Mouse (Mus musculus) bone marrow macrophage, adult 2 months (primary cell): ENCODE data around the gene Myf6. TPM values are rescaled to one million over a fixed set of nuclear protein-coding genes. Genes with fewer than 3 reads are reported as not detected.

Source experiments
- H3K27ac ChIP-seq: 2 replicates; pipeline ENCODE4 v1.5.1; 2012; ENCODE audit warnings: low read depth, low read length; ENCODE audit not compliant: insufficient read depth
- H3K4me1 ChIP-seq: 2 replicates; pipeline ENCODE4 v1.6.1; 2012; ENCODE audit warnings: low read length; ENCODE audit not compliant: control insufficient read depth, insufficient read depth
- H3K4me3 ChIP-seq: 2 replicates; pipeline ENCODE4 v1.5.1; 2012; ENCODE audit warnings: mild to moderate bottlenecking, low read length, moderate library complexity; ENCODE audit not compliant: insufficient read depth
- CTCF ChIP-seq: IDR thresholded peaks from 2 replicates; pipeline ENCODE4 v1.5.1; 2012; ENCODE audit warnings: low read depth, mild to moderate bottlenecking, low read length, moderate library complexity
- POLR2A ChIP-seq: IDR thresholded peaks from 2 replicates; pipeline ENCODE4 v1.6.1; 2012; ENCODE audit warnings: mild to moderate bottlenecking, low read depth, low read length, borderline replicate concordance
- polyA plus RNA-seq: library from polyadenylated mRNA; stranded (reverse); fragments of >200 nt; gene quantifications from 2 replicates; pipeline ENCODE4 v1.2.4, GENCODE M21; 2012; ENCODE audit not compliant: missing spikeins, insufficient read depth, insufficient read length

The Myf6 gene
- polyA plus RNA-seq, 1 experiment, result not detected

GRCm38 (mm10) chr10:107493580-107494474 is 710 bp downstream of the Myf6 start:
- TF ChIP-seq POLR2A (no peak), CTCF (no peak)
- no peak overlapping the region for H3K27ac ChIP-seq
- no peaks in the 10 kb centered on the region for H3K4me1 ChIP-seq
- H3K4me3 ChIP-seq, result no peak overlapping the region

GRCm38 (mm10) chr10:107492867-107493579 is 1.5 kb downstream of the Myf6 start:
- TF ChIP-seq CTCF, result no peak
- no peak for TF ChIP-seq POLR2A
- Histone ChIP-seq H3K4me3 (no peak overlapping the region), H3K27ac (no peak overlapping the region), H3K4me1 (no peaks in the 10 kb centered on the region)

GRCm38 (mm10) chr10:107488654-107489315 is 5.8 kb downstream of the Myf6 start:
- Histone ChIP-seq H3K4me3 (no peak overlapping the region), H3K27ac (no peak overlapping the region), H3K4me1 (no peaks in the 10 kb centered on the region)
- TF ChIP-seq CTCF, result no peak
- TF ChIP-seq POLR2A, result no peak

- no peaks in the 10 kb centered on the region for H3K4me1 ChIP-seq
- no peak overlapping the region for H3K4me3 ChIP-seq
- no peak for TF ChIP-seq POLR2A
- TF ChIP-seq CTCF, result no peak
These were observed 7.8 kb downstream of the Myf6 start for GRCm38 (mm10) chr10:107486770-107487169.

GRCm38 (mm10) chr10:107485870-107486269 is 8.7 kb downstream of the Myf6 start, which contains the start of gene Myf5:
TSS of gene Myf5 (minus strand) at chr10:107486134.
- no peak for TF ChIP-seq CTCF
- no peak for TF ChIP-seq POLR2A

More at GRCm38 (mm10) chr10:107486770-107487169, 7.8 kb downstream of the Myf6 start:
- H3K27ac ChIP-seq, result no peak overlapping the region

GRCm38 (mm10) chr10:107484050-107484449 is 10.5 kb downstream of the Myf6 start:
- TF ChIP-seq POLR2A (no peak), CTCF (no peak)
- Histone ChIP-seq H3K4me1 (no peaks in the 10 kb centered on the region), H3K4me3 (no peak overlapping the region), H3K27ac (no peak overlapping the region)

More at GRCm38 (mm10) chr10:107485870-107486269, 8.7 kb downstream of the Myf6 start, which contains the start of gene Myf5:
- Histone ChIP-seq H3K27ac (no peak within 1 kb of the TSS), H3K4me3 (no peak within 1 kb of the TSS), H3K4me1 (no peaks in the 10 kb centered on the region)

- Histone ChIP-seq H3K4me3 (no peak overlapping the region), H3K4me1 (no peaks in the 10 kb centered on the region), H3K27ac (no peak overlapping the region)
- TF ChIP-seq POLR2A (no peak), CTCF (no peak)
These were observed 21.0 kb downstream of the Myf6 start for GRCm38 (mm10) chr10:107473497-107473896.

GRCm38 (mm10) chr10:107471712-107472111 is 22.8 kb downstream of the Myf6 start:
- Histone ChIP-seq H3K4me3 (no peak overlapping the region), H3K4me1 (no peaks in the 10 kb centered on the region), H3K27ac (no peak overlapping the region)
- TF ChIP-seq CTCF (no peak), POLR2A (no peak)

- TF ChIP-seq POLR2A (no peak), CTCF (no peak)
These were observed 26.7 kb downstream of the Myf6 start for GRCm38 (mm10) chr10:107467819-107468218.

More at GRCm38 (mm10) chr10:107467819-107468218, 26.7 kb downstream of the Myf6 start:
- H3K4me1 ChIP-seq, result no peaks in the 10 kb centered on the region
- no peak overlapping the region for H3K27ac ChIP-seq
- no peak overlapping the region for H3K4me3 ChIP-seq
